Mouse (Mus musculus) kidney, adult 2 months (tissue): Measurements from ENCODE around the gene Ebna1bp2. TPM values are rescaled to one million over a fixed set of nuclear protein-coding genes. Genes with fewer than 3 reads are reported as not detected.

Experiments
- DNase-seq: peaks from one replicate; pipeline ENCODE4 v3.0.0; 2021
- H3K27ac ChIP-seq: fragments of 200-500 bp; 2 replicates; pipeline ENCODE4 v1.5.1; 2012; ENCODE audit warnings: low read depth, low read length, control low read depth, inconsistent platforms; ENCODE audit not compliant: insufficient read depth
- H3K27me3 ChIP-seq: fragments of 200-500 bp; replicated peaks from 2 replicates; pipeline ENCODE4 v1.6.1; 2012; ENCODE audit warnings: mild to moderate bottlenecking, moderate library complexity, low read length, inconsistent platforms; ENCODE audit not compliant: control insufficient read depth, insufficient read depth
- H3K36me3 ChIP-seq: fragments of 200-500 bp; 2 replicates; pipeline ENCODE4 v1.6.1; 2012; ENCODE audit warnings: mild to moderate bottlenecking, moderate library complexity, low read length, inconsistent platforms; ENCODE audit not compliant: control insufficient read depth, insufficient read depth
- H3K4me1 ChIP-seq: fragments of 200-500 bp; 2 replicates; pipeline ENCODE4 v1.6.1; 2011; ENCODE audit warnings: low read length; ENCODE audit not compliant: control insufficient read depth, insufficient read depth
- H3K4me3 ChIP-seq: fragments of 200-500 bp; 2 replicates; pipeline ENCODE4 v1.5.1; 2011; ENCODE audit warnings: mild to moderate bottlenecking, low read depth, low read length, control low read depth; ENCODE audit not compliant: insufficient read depth
- CTCF ChIP-seq: fragments of 200-500 bp; conservative IDR thresholded peaks from 2 replicates; pipeline ENCODE4 v1.5.1; 2011; ENCODE audit warnings: low read depth, mild to moderate bottlenecking, control low read depth, low read length, moderate library complexity, mixed read lengths; ENCODE audit not compliant: insufficient read depth, insufficient read length
- POLR2A ChIP-seq: fragments of 200-500 bp; IDR thresholded peaks from one replicate; pipeline ENCODE4 v1.6.1; 2011; ENCODE audit warnings: low read depth, low read length, control low read depth
- WGBS: fragments of 180-500 bp; shearing (Covaris S2); methylation state at CpG from one replicate; pipeline ENCODE4 v1.1.7; 2018; 5-methylcytosine and 5-hydroxymethylcytosine counted together
- polyA plus RNA-seq: library from polyadenylated mRNA; depleted of rRNA; stranded (reverse); fragments of >200 nt; gene quantifications from 2 replicates; pipeline ENCODE4 v1.2.3, GENCODE M21; 2012; rRNA removed

Ebna1bp2 gene
- 24.0 and 29.4 TPM in 2 replicates for polyA plus RNA-seq

- TF ChIP-seq POLR2A (no peak), CTCF (no peak)
- Histone ChIP-seq H3K4me1 (peaks cover 3% of the 10 kb centered on the region; the same call in 1 of the 2 replicates), H3K27ac (no peak within 1 kb of the TSS), H3K36me3 (no peaks in the 10 kb centered on the region), H3K4me3 (peak within 1 kb of the TSS; percentile 78), H3K27me3 (no peaks in the 10 kb centered on the region)
- under 1% methylated on average over 40 of the region's 41 CpGs for WGBS
- peak; percentile 97 for DNase-seq
Measured at GRCm38 (mm10) chr4:118620279-118620966, at the start of gene Ebna1bp2, which contains the start of gene Cfap57. Gene Ebna1bp2, plus strand, starts transcription at chr4:118620799. Gene Cfap57, minus strand, starts transcription at chr4:118620777.

- H3K27ac ChIP-seq: no peak overlapping the region
- TF ChIP-seq CTCF (no peak), POLR2A (no peak)
- no peaks in the 10 kb centered on the region for H3K36me3 ChIP-seq
- 76% methylated on average over 15 of the region's 15 CpGs for WGBS
- H3K4me3 ChIP-seq: no peak overlapping the region
- no peaks in the 10 kb centered on the region for H3K27me3 ChIP-seq
- H3K4me1 ChIP-seq: no peaks in the 10 kb centered on the region
- DNase-seq: no peak
Measured at GRCm38 (mm10) chr4:118571441-118571840, 49.2 kb upstream of the Ebna1bp2 start.

- peak; percentile 80 for DNase-seq
- TF ChIP-seq CTCF: peak; percentile 81
- TF ChIP-seq POLR2A: no peak
- Histone ChIP-seq H3K36me3 (no peaks in the 10 kb centered on the region), H3K4me1 (no peaks in the 10 kb centered on the region), H3K27ac (no peak overlapping the region), H3K4me3 (no peak overlapping the region), H3K27me3 (no peaks in the 10 kb centered on the region)
- 8% methylated on average over 6 of the region's 6 CpGs for WGBS
Measured at GRCm38 (mm10) chr4:118576097-118576496, 44.5 kb upstream of the Ebna1bp2 start.

- WGBS: 45% methylated on average over 13 of the region's 13 CpGs
- Histone ChIP-seq H3K4me3 (no peak overlapping the region), H3K4me1 (no peaks in the 10 kb centered on the region), H3K36me3 (no peaks in the 10 kb centered on the region), H3K27ac (no peak overlapping the region), H3K27me3 (no peaks in the 10 kb centered on the region)
- TF ChIP-seq POLR2A (no peak), CTCF (peak; percentile 45)
- no peak for DNase-seq
Measured at GRCm38 (mm10) chr4:118579313-118579712, 41.3 kb upstream of the Ebna1bp2 start.

GRCm38 (mm10) chr4:118581508-118581907 is 39.1 kb upstream of the Ebna1bp2 start:
- H3K27me3 ChIP-seq: no peaks in the 10 kb centered on the region
- no peaks in the 10 kb centered on the region for H3K36me3 ChIP-seq
- WGBS: 33% methylated on average over 11 of the region's 11 CpGs
- H3K27ac ChIP-seq: no peak overlapping the region
- DNase-seq: no peak
- no peaks in the 10 kb centered on the region for H3K4me1 ChIP-seq
- H3K4me3 ChIP-seq: no peak overlapping the region
- no peak for TF ChIP-seq POLR2A
- no peak for TF ChIP-seq CTCF

- Histone ChIP-seq H3K36me3 (no peaks in the 10 kb centered on the region), H3K4me3 (no peak overlapping the region), H3K4me1 (no peaks in the 10 kb centered on the region), H3K27me3 (no peaks in the 10 kb centered on the region), H3K27ac (no peak overlapping the region)
- WGBS: 88% methylated on average over 8 of the region's 8 CpGs
- no peak for DNase-seq
- TF ChIP-seq CTCF (0 out of 2 replicates have a peak, but pooled peaks have one; percentile 10), POLR2A (no peak)
Measured at GRCm38 (mm10) chr4:118582629-118583028, 38.0 kb upstream of the Ebna1bp2 start.

- Histone ChIP-seq H3K36me3 (no peaks in the 10 kb centered on the region), H3K4me3 (no peak overlapping the region), H3K4me1 (no peaks in the 10 kb centered on the region), H3K27me3 (no peaks in the 10 kb centered on the region), H3K27ac (no peak overlapping the region)
- WGBS: 59% methylated on average over 12 of the region's 12 CpGs
- TF ChIP-seq POLR2A: no peak
- no peak for TF ChIP-seq CTCF
- DNase-seq: no peak
Measured at GRCm38 (mm10) chr4:118589053-118589732, 31.4 kb upstream of the Ebna1bp2 start.
